Mouse (Mus musculus): Measurements from ENCODE around the gene Inha. TPM values are rescaled to one million over a fixed set of nuclear protein-coding genes. Genes with fewer than 3 reads are reported as not detected.

Inha gene
- total and polyA plus RNA-seq, 2 experiments from 2014 or later, result 22.5 to 33.3 TPM

DNA sequence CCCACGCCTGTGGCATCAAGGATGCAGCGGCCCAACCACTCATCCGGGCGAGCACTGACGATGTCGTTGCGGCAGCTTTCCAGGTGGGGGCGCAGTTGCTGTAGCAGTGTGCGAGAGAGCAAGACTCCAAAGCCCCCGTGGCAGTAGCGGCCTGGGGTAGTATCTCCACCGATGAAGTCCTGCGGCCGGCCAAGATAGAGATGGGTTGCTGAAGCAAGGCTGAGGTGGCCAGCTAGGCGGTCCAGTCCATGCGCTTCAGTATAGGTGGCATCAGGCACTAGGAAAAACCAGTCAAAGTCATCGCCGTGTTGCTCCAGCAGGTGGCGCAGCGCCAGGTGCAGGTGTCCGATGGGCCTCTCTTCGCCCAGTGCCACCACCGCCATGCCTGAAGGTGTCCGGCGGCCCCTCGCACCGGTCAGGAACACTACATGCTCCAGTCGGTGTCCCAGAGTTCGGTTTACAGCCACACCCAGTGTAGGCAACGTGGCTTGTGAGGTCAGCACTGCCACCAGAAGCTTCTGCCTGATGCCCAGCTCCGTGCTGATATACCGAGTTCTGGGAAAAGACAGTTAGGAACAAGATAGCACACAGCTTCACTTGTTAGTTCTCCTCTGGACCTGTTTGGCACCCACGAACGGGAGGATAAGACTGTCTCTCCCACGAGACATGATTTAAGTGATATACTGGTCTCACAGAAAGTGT is 29.5 kb upstream of the Inha start:
- DNase-seq (ENCODE audit: low spot score), result peak; percentile 86
- Histone ChIP-seq H3K9ac (replicated peaks; ENCODE audit: low read length, poor library complexity, severe bottlenecking) (0 out of 2 replicates have a peak overlapping the region, but pooled peaks have one; percentile 19), H3K4me3 (ENCODE audit: low read depth, low read length) (peak overlapping the region; percentile 89; the same call in 1 of the 2 replicates), H3K4me2 (ENCODE audit: low read depth, low read length, poor library complexity, severe bottlenecking) (peak overlapping the region; percentile 85), H3K36me3 (ENCODE audit: insufficient read depth, low read length) (peaks cover 42% of the 10 kb centered on the region), H3K27me3 (ENCODE audit: insufficient read depth, low read length) (no peaks in the 10 kb centered on the region), H3K4me1 (ENCODE audit: insufficient read depth, low read length) (0 out of 2 replicates have a peak, but pooled peaks cover 3% of the 10 kb centered on the region), H3K9me3 (ENCODE audit: low read length) (no peaks in the 10 kb centered on the region), H3K27ac (ENCODE audit: low read depth, low read length) (no peak overlapping the region)
- TF ChIP-seq CTCF (IDR thresholded peaks at IDR 0.05), result peak; percentile 85
- no peak; the same call in 1 of the 2 replicates for ATAC-seq (ENCODE audit: low FRiP score)
- 7% methylated on average over 35 of the region's 35 CpGs for WGBS

- no peaks in the 10 kb centered on the region for H3K27me3 ChIP-seq (ENCODE audit: insufficient read depth, low read length)
- 47% methylated on average over 3 of the region's 3 CpGs for WGBS
- H3K9me3 ChIP-seq (ENCODE audit: low read length), result no peaks in the 10 kb centered on the region
- H3K27ac ChIP-seq (ENCODE audit: low read depth, low read length), result no peak overlapping the region
- DNase-seq (ENCODE audit: low spot score), result no peak
- peak overlapping the region; percentile 89 for H3K4me3 ChIP-seq (ENCODE audit: low read depth, low read length)
- no peak for ATAC-seq (ENCODE audit: low FRiP score)
- peaks cover 43% of the 10 kb centered on the region for H3K36me3 ChIP-seq (ENCODE audit: insufficient read depth, low read length)
- 0 out of 2 replicates have a peak, but pooled peaks cover 3% of the 10 kb centered on the region for H3K4me1 ChIP-seq (ENCODE audit: insufficient read depth, low read length)
- H3K9ac ChIP-seq (replicated peaks; ENCODE audit: low read length, poor library complexity, severe bottlenecking), result no peak overlapping the region
- no peak for TF ChIP-seq CTCF (IDR thresholded peaks at IDR 0.05)
- peak overlapping the region; percentile 85 for H3K4me2 ChIP-seq (ENCODE audit: low read depth, low read length, poor library complexity, severe bottlenecking)
Observed at GRCm38 (mm10) chr1:75477966-75478290, 28.9 kb upstream of the Inha start.

GRCm38 (mm10) chr1:75478497-75478896 is 28.4 kb upstream of the Inha start:
- H3K36me3 ChIP-seq (ENCODE audit: insufficient read depth, low read length), result peaks cover 44% of the 10 kb centered on the region
- DNase-seq (ENCODE audit: low spot score) (no peak), ATAC-seq (ENCODE audit: low FRiP score) (no peak)
- TF ChIP-seq CTCF (IDR thresholded peaks at IDR 0.05), result no peak
- 0 out of 2 replicates have a peak, but pooled peaks cover 3% of the 10 kb centered on the region for H3K4me1 ChIP-seq (ENCODE audit: insufficient read depth, low read length)
- peak overlapping the region; percentile 85 for H3K4me2 ChIP-seq (ENCODE audit: low read depth, low read length, poor library complexity, severe bottlenecking)
- peak overlapping the region; percentile 77 for H3K27ac ChIP-seq (ENCODE audit: low read depth, low read length)
- H3K9me3 ChIP-seq (ENCODE audit: low read length), result no peaks in the 10 kb centered on the region
- 2% methylated on average over 16 of the region's 25 CpGs for WGBS
- peak overlapping the region; percentile 89 for H3K4me3 ChIP-seq (ENCODE audit: low read depth, low read length)
- H3K9ac ChIP-seq (replicated peaks; ENCODE audit: low read length, poor library complexity, severe bottlenecking), result peak overlapping the region; percentile 88
- H3K27me3 ChIP-seq (ENCODE audit: insufficient read depth, low read length), result no peaks in the 10 kb centered on the region

DNA sequence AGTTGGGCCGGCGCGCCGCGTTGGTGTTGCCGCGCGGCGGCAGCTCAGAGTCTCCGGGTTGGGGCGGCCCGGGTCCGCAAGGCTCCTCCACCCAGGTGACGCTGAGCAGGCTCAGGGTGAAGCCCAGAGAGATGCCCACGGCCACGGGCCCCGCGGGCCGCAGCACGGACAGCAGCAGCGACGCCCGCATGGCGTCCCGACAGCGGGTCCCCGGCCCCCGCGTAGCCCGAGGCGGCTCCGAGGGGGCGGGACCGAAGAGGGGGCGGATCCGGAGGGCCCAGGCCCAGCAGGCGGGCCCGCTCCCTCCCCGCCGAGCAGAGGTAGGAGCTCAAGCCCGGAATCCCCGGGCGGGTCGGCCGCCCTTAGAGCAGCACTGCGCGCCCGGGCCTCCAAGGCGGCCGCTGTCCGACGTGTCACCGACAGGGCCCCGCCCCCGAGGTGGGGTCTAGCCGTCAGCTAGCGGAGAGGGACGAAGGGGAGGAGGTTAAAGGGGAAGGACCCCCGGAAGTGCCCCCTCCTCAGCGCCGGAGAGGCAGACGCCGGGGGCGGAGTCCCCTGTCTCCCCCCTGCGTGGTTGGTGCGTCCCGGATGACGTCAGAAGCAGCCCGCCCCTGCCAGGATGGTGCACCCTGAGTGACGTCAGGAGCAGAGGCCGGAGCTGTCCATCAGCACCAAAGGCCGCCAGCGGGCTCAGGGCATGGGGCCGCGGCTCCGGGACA is 27.8 kb upstream of the Inha start, which contains the start of the genes Chpf and Tmem198:
TSS of gene Chpf (minus strand) at position 392 of the 719 bp plus-strand sequence.
TSS of gene Tmem198 (plus strand) at position 617 of the 719 bp plus-strand sequence.
- WGBS, result under 1% methylated on average over 68 of the region's 76 CpGs
- H3K4me2 ChIP-seq (ENCODE audit: low read depth, low read length, poor library complexity, severe bottlenecking), result peak within 1 kb of the TSS; percentile 85
- DNase-seq (ENCODE audit: low spot score), result peak; percentile 98
- TF ChIP-seq CTCF (IDR thresholded peaks at IDR 0.05), result no peak
- peak within 1 kb of the TSS; percentile 77 for H3K27ac ChIP-seq (ENCODE audit: low read depth, low read length)
- peaks cover 41% of the 10 kb centered on the region for H3K36me3 ChIP-seq (ENCODE audit: insufficient read depth, low read length)
- no peaks in the 10 kb centered on the region for H3K9me3 ChIP-seq (ENCODE audit: low read length)
- H3K27me3 ChIP-seq (ENCODE audit: insufficient read depth, low read length), result no peaks in the 10 kb centered on the region
- H3K4me3 ChIP-seq (ENCODE audit: low read depth, low read length), result peak within 1 kb of the TSS; percentile 89
- peak; percentile 90 for ATAC-seq (ENCODE audit: low FRiP score)
- H3K9ac ChIP-seq (replicated peaks; ENCODE audit: low read length, poor library complexity, severe bottlenecking), result peak within 1 kb of the TSS; percentile 88
- H3K4me1 ChIP-seq (ENCODE audit: insufficient read depth, low read length), result 0 out of 2 replicates have a peak, but pooled peaks cover 3% of the 10 kb centered on the region

GRCm38 (mm10) chr1:75479635-75479989 is 27.3 kb upstream of the Inha start:
- H3K9me3 ChIP-seq (ENCODE audit: low read length), result no peaks in the 10 kb centered on the region
- H3K36me3 ChIP-seq (ENCODE audit: insufficient read depth, low read length), result peaks cover 43% of the 10 kb centered on the region
- 0 out of 2 replicates have a peak, but pooled peaks cover 3% of the 10 kb centered on the region for H3K4me1 ChIP-seq (ENCODE audit: insufficient read depth, low read length)
- H3K27me3 ChIP-seq (ENCODE audit: insufficient read depth, low read length), result peaks cover under 1% of the 10 kb centered on the region; the same call in 1 of the 2 replicates
- TF ChIP-seq CTCF (IDR thresholded peaks at IDR 0.05), result no peak
- no peak for DNase-seq (ENCODE audit: low spot score)
- WGBS, result 2% methylated on average over 24 of the region's 24 CpGs
- peak overlapping the region; percentile 77 for H3K27ac ChIP-seq (ENCODE audit: low read depth, low read length)
- H3K4me2 ChIP-seq (ENCODE audit: low read depth, low read length, poor library complexity, severe bottlenecking), result peak overlapping the region; percentile 85
- H3K4me3 ChIP-seq (ENCODE audit: low read depth, low read length), result peak overlapping the region; percentile 89
- ATAC-seq (ENCODE audit: low FRiP score), result no peak
- peak overlapping the region; percentile 88 for H3K9ac ChIP-seq (replicated peaks; ENCODE audit: low read length, poor library complexity, severe bottlenecking)

Data from midbrain, postnatal 0 days (tissue).